Mouse (Mus musculus) forebrain, embryonic 13.5 days (tissue): ENCODE results near the gene Txndc12. TPM values are rescaled to one million over a fixed set of nuclear protein-coding genes. Genes with fewer than 3 reads are reported as not detected.

Source experiments
- ATAC-seq: fragments of 200-750 bp; cut with Nextera tagmentation; 2 replicates; pipeline ENCODE4 v1.8.0; 2017
- H3K27ac ChIP-seq: fragments of 300-500 bp; sonication (generic); 2 replicates; pipeline ENCODE4 v1.5.1; 2015; ENCODE audit warnings: inconsistent platforms, mild to moderate bottlenecking, moderate library complexity
- H3K27me3 ChIP-seq: fragments of 300-500 bp; sonication (generic); 2 replicates; pipeline ENCODE4 v1.6.1; 2015; ENCODE audit warnings: mild to moderate bottlenecking, inconsistent platforms
- H3K36me3 ChIP-seq: fragments of 300-500 bp; sonication (generic); 2 replicates; pipeline ENCODE4 v1.6.1; 2015; ENCODE audit warnings: mild to moderate bottlenecking, inconsistent platforms; ENCODE audit not compliant: poor library complexity, severe bottlenecking
- H3K4me1 ChIP-seq: fragments of 300-500 bp; sonication (generic); 2 replicates; pipeline ENCODE4 v1.6.1; 2015; ENCODE audit warnings: inconsistent platforms
- H3K4me2 ChIP-seq: fragments of 300-500 bp; sonication (generic); 2 replicates; pipeline ENCODE4 v1.6.1; 2015; ENCODE audit warnings: inconsistent platforms, mild to moderate bottlenecking, moderate library complexity
- H3K4me3 ChIP-seq: fragments of 300-500 bp; sonication (generic); 2 replicates; pipeline ENCODE4 v1.5.1; 2015; ENCODE audit warnings: mild to moderate bottlenecking, inconsistent platforms
- H3K9ac ChIP-seq: fragments of 300-500 bp; sonication (generic); 2 replicates; pipeline ENCODE4 v1.6.1; 2015; ENCODE audit warnings: mild to moderate bottlenecking, inconsistent platforms
- H3K9me3 ChIP-seq: fragments of 300-500 bp; sonication (generic); replicated peaks from 2 replicates; pipeline ENCODE4 v1.6.1; 2016; ENCODE audit warnings: inconsistent platforms
- WGBS: fragments of 180-500 bp; shearing (Covaris S2); methylation state at CpG from one replicate; pipeline ENCODE4 v1.1.7; 2015; 5-methylcytosine and 5-hydroxymethylcytosine counted together
- polyA plus RNA-seq: library from polyadenylated mRNA; unstranded; fragments of >200 nt; fragmentation: Nextera tagmentation; extraction: Ambion mirVana; gene quantifications from 2 replicates; pipeline ENCODE4 v1.2.1, GENCODE M21; 2015

Txndc12 gene
- polyA plus RNA-seq, 1 experiment from 2014 or later = 92.8 TPM

DNA sequence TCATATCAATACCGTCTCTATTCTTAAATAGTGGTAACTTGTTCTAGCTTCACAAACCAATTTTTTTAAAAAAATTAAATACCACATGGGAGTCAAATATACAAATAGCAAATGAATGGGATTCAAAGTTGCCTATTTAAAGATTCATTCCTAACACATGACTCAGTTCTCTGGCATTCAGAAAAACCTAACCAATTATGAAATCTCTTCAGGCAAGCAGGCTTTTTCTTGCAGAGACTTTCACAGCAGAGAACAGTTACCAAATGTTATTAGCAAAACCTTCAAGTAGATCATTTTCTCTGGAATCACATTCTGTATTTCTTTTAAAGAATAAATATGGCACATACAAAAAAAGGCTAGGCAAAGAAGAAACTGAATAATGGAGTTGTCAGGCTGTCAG, 3.7 kb upstream of the Txndc12 start:
- no peak overlapping the region for H3K9ac ChIP-seq
- no peaks in the 10 kb centered on the region for H3K9me3 ChIP-seq
- no peak overlapping the region for H3K4me3 ChIP-seq
- WGBS = 79% methylated on average over 1 of the region's 1 CpGs
- H3K27me3 ChIP-seq = no peaks in the 10 kb centered on the region
- H3K4me2 ChIP-seq = 0 out of 2 replicates have a peak overlapping the region, but pooled peaks have one; percentile 65
- H3K4me1 ChIP-seq = peaks cover 25% of the 10 kb centered on the region
- H3K27ac ChIP-seq = no peak overlapping the region
- H3K36me3 ChIP-seq = peaks cover 42% of the 10 kb centered on the region
- no peak for ATAC-seq

DNA sequence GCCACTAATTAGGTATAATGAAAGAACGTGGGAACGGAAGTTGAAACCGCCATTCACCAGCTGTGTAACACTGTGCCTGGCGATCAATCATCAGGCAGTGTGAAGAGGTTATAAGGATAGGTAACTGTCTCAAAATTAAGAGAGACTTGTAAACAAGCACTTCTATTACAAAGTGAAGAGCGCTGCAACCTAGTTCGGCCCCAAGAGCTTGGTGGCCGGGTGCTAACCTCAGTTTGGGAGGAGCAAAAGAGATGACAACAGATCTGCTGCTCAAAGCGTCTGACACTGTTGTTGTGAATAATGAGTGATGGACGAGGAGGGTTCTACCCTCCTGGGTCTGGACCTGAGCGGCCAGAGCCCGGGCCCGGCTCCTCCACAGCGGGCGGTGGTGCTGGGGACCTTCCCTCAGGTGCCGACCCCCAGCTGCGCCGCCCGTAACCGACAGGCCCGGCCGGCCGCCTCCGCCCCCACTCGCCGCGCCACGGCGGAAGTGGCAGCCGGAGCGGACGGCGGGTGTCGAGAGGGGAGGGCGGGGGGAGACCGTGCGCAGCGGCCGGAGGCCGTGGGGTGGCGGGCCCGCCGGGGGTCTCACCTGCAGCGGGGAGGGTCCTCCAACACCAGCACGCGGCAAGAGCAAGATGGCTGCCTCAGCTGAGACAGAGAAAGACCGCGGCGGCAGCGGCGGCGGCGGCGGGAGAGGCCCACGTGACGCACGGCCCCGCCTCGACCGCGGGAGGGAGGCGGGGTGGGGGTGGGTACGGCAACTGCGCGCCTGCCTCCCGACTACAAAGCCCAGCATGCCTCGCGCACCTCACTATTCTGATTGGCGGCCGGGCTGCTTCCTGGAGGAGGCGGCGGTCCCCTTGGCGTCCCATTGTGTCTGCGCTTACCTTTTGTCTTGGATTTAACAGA, 1.2 kb upstream of the Txndc12 start, which contains the start of gene Btf3l4:
Gene Btf3l4, minus strand, starts transcription at position 699 of the 912 bp plus-strand sequence.
- Histone ChIP-seq H3K4me1 (peaks cover 39% of the 10 kb centered on the region), H3K9me3 (no peaks in the 10 kb centered on the region), H3K9ac (peak within 1 kb of the TSS; percentile 98), H3K36me3 (peaks cover 21% of the 10 kb centered on the region), H3K27me3 (no peaks in the 10 kb centered on the region), H3K27ac (peak within 1 kb of the TSS; percentile 100), H3K4me3 (peak within 1 kb of the TSS; percentile 77), H3K4me2 (peak within 1 kb of the TSS; percentile 72)
- under 1% methylated on average over 50 of the region's 73 CpGs for WGBS
- peak; percentile 96 for ATAC-seq

DNA sequence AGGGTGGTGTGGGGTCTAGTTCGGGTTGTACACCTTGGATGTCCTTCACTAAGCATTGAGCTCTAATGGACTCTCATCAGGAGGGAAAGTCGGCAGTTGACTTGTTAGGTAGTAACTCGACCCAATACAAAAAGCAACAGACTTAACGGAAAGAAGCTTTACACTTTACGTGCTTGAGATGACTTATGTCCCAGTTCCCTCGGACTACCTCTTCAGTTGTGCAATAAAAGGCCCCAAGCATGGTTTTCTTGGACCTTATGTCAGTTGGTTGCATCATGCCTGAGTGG, 630 bp upstream of the Txndc12 start:
- Histone ChIP-seq H3K4me2 (peak overlapping the region; percentile 72), H3K9me3 (no peaks in the 10 kb centered on the region), H3K36me3 (peaks cover 15% of the 10 kb centered on the region), H3K4me3 (peak overlapping the region; percentile 77), H3K9ac (peak overlapping the region; percentile 98), H3K27me3 (no peaks in the 10 kb centered on the region), H3K27ac (peak overlapping the region; percentile 100), H3K4me1 (peaks cover 39% of the 10 kb centered on the region)
- WGBS = under 1% methylated on average over 6 of the region's 6 CpGs
- no peak for ATAC-seq

DNA sequence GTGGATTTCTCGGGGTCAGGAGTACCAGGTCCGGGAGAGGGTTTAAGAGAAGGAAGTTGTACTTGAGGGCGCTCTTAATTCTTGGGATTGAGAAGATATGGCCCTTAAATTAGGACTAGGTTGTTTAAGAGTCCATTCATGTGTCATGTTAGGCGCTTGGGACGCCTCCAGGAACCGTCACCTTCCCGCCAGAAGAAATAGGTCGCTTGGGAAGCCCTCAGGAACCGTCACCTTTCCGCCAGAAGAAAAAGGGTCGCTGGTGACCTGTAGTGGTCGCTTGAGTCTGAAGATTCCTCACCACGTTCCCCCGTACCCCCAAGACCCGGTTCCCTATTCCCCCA, 540 bp downstream of the Txndc12 start:
- 1% methylated on average over 15 of the region's 15 CpGs for WGBS
- H3K4me1 ChIP-seq = peaks cover 39% of the 10 kb centered on the region
- peak overlapping the region; percentile 80 for H3K9ac ChIP-seq
- H3K27ac ChIP-seq = peak overlapping the region; percentile 100
- peak overlapping the region; percentile 77 for H3K4me3 ChIP-seq
- H3K36me3 ChIP-seq = peaks cover 5% of the 10 kb centered on the region
- H3K27me3 ChIP-seq = no peaks in the 10 kb centered on the region
- no peaks in the 10 kb centered on the region for H3K9me3 ChIP-seq
- peak overlapping the region; percentile 72 for H3K4me2 ChIP-seq
- no peak for ATAC-seq

DNA sequence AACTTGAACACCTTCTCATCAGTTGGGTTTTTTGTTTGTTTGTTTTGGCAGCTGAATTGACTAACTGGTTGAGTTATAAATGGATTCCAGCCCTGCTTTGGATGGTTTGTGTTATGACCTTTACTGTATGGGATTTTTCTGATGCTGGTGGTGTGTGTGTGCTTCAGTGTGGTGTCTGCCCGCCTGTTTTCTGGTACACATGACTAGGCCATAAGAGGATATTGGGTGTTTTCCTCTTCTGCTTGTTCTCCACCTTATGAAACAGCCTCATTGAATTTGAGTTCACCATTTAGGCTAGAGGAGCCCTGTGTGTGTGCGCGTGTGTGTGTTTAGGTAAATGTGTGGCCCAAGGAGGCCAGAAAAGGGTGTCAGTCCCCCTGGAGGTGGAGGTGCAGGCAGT, 1.1 kb downstream of the Txndc12 start:
- Histone ChIP-seq H3K27ac (peak overlapping the region; percentile 100), H3K27me3 (no peaks in the 10 kb centered on the region), H3K4me1 (peaks cover 39% of the 10 kb centered on the region), H3K4me3 (peak overlapping the region; percentile 77), H3K36me3 (peaks cover 3% of the 10 kb centered on the region; the same call in 1 of the 2 replicates), H3K9ac (peak overlapping the region; percentile 80), H3K4me2 (peak overlapping the region; percentile 72), H3K9me3 (no peaks in the 10 kb centered on the region)
- 73% methylated on average over 3 of the region's 3 CpGs for WGBS
- ATAC-seq = no peak

DNA sequence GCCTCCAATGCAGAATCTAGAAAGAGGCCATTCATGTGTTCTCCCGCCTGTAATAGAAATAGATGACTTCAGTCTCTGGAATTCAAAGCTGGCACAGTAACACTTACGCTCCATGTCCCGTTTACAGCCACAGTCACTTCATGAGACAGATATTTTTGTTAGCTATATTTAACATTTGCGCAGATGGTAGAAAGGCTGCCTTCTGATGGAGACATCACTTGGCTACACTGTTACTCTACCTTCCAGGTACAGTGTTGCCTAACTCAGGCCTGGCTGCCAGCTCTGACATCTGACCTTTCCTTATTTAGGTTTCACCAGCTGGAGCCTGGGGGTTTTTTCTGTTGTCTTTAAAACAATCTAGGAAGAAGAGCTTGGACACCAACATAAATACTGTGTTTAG, 3.6 kb downstream of the Txndc12 start:
- H3K27ac ChIP-seq = no peak overlapping the region
- WGBS = 86% methylated on average over 4 of the region's 4 CpGs

DNA sequence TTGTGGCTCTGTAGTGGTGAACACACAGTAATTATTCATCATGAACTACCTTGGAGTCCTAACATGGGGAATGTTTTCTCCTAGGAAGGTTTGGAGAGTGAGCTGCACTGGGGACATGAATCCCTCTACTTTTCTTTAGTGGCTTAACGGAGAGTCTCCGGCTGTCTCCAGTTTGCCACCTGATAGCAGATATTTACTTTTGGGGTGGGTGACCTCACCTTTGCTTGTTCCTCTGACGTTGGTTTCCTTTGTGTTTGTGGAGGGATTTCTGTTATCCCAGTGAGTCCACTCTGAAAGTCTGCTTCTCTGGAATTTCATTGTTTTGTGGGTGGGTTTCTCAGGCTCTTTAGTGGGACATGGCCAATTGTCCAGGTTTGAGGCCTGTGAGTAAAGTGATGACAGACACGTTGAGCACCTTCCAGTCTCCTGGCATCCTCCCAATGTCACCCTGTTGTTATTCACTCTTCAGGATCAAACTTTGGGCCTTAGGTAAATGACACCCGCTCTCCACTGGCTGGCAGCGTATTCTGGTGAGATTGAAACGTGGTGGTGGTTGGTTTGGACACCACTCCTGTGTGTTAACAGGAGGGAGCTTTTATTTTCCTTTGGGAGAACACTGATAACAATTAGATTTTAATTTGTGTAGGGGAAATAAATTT, 7.6 kb downstream of the Txndc12 start:
- Histone ChIP-seq H3K36me3 (peaks cover 10% of the 10 kb centered on the region; the same call in 1 of the 2 replicates), H3K4me3 (no peak overlapping the region), H3K9me3 (no peaks in the 10 kb centered on the region), H3K9ac (no peak overlapping the region), H3K27me3 (no peaks in the 10 kb centered on the region), H3K4me1 (peaks cover 2% of the 10 kb centered on the region), H3K4me2 (no peak overlapping the region), H3K27ac (no peak overlapping the region)
- 89% methylated on average over 7 of the region's 7 CpGs for WGBS
- ATAC-seq = no peak

More for the DNA sequence above, 3.6 kb downstream of the Txndc12 start:
- H3K4me1 ChIP-seq = peaks cover 21% of the 10 kb centered on the region
- peaks cover 10% of the 10 kb centered on the region; the same call in 1 of the 2 replicates for H3K36me3 ChIP-seq
- no peaks in the 10 kb centered on the region for H3K9me3 ChIP-seq
- no peak overlapping the region for H3K4me3 ChIP-seq
- ATAC-seq = no peak
- H3K27me3 ChIP-seq = no peaks in the 10 kb centered on the region
- H3K4me2 ChIP-seq = no peak overlapping the region
- no peak overlapping the region for H3K9ac ChIP-seq

DNA sequence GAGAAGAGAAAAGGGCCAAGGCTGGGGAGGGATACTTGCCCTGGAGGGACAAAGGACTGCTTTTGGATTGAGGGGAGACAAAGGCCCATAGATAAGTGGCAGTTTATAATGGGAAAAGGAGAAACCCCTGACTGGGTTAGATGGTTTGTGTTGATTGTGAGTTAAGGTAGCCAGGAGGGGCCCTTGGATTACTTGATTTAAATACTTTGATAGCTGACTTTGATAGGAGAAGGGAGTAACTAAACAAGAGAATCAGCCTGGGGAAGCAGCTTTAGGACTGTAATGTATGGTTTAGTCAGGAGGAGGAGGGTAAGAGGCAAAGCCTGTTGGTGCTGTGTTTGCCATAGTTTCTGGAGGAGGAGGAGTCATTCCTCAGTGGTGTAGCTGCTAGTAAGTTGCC, 8.9 kb downstream of the Txndc12 start:
- Histone ChIP-seq H3K9ac (no peak overlapping the region), H3K4me1 (peaks cover 6% of the 10 kb centered on the region), H3K27me3 (no peaks in the 10 kb centered on the region), H3K9me3 (no peaks in the 10 kb centered on the region), H3K4me3 (no peak overlapping the region), H3K27ac (no peak overlapping the region), H3K36me3 (peaks cover 10% of the 10 kb centered on the region; the same call in 1 of the 2 replicates), H3K4me2 (no peak overlapping the region)
- ATAC-seq = no peak

DNA sequence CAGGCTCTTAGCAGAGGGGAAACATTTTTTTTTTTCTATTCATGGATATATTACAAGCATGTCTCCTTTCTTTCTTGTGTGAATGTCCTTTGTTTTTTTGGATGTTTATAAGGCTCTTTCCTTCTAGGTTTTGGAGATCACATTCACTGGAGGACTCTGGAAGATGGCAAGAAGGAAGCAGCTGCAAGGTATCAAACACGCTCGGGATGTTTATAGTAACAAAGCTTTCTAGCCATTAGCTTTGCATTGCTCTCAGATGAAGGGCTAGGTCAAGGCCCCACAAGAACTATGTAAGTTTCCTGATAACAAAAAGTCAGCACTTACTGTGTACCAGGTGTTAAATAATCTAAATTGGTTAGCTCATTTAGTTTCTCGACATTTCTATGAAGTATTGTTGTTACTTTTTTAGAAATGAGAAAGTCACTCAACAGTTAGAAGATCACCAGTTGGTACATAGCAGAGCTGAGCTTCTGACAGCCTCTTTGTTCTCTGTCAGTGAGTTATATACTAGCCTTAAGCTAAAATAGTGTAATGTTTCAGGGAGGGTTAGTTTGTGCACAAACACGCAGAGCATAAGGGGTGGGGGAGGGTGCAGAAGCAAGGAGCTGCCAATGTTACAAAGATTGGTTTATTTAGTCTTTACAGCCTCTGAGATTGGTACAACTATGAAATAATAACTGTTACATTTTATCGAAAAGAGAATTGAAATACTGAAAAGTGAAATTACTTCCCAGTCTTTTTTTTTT, 11.6 kb downstream of the Txndc12 start:
- no peak overlapping the region for H3K27ac ChIP-seq
- H3K9me3 ChIP-seq = no peaks in the 10 kb centered on the region
- H3K4me1 ChIP-seq = peaks cover 26% of the 10 kb centered on the region
- no peak overlapping the region for H3K4me2 ChIP-seq
- no peaks in the 10 kb centered on the region for H3K27me3 ChIP-seq
- H3K36me3 ChIP-seq = peaks cover 10% of the 10 kb centered on the region
- ATAC-seq = no peak
- H3K4me3 ChIP-seq = no peak overlapping the region
- no peak overlapping the region for H3K9ac ChIP-seq
- 93% methylated on average over 5 of the region's 5 CpGs for WGBS

DNA sequence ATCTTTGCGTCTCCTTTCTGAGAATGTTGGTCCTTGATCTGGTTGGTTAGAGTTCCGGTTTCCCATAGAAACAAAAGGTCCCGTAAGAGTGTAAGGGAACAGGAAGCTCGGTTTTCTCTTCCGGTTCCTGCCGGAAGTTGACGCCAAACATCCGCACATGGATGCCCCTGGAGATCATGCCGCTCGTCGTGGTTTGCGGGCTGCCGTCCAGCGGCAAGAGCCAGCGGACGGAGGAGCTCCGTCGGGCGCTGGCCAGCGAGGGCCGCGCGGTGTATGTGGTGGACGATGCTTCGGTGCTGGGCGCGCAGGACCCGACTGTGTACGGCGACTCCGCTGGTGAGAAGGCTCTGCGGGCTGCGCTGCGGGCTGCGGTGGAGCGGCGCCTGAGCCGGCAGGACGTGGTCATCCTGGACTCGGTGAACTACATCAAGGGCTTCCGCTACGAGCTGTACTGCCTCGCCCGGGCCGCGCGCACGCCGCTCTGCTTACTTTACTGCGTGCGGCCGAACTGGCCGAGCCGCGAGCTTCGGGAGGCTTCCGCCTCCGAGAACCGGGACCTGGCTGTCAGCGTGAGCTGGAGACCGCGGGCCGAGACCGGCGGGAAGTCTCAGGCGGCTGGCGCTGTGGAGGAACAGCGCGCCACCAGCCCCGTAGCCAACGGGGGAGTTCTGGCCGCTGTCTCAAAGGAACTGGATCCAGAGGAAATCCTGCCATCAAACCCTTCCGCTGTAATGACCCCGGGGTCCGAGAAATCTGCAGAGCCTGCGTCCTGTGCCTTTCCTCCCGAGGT, 13.5 kb downstream of the Txndc12 start, which contains the start of gene Kti12:
Gene Kti12, plus strand, starts transcription at position 71 of the 790 bp plus-strand sequence.
- peak within 1 kb of the TSS; percentile 97 for H3K4me2 ChIP-seq
- ATAC-seq = peak; percentile 94
- H3K36me3 ChIP-seq = peaks cover 7% of the 10 kb centered on the region
- H3K4me3 ChIP-seq = peak within 1 kb of the TSS; percentile 89
- under 1% methylated on average over 71 of the region's 77 CpGs for WGBS
- peak within 1 kb of the TSS; percentile 79 for H3K27ac ChIP-seq
- no peaks in the 10 kb centered on the region for H3K27me3 ChIP-seq
- no peaks in the 10 kb centered on the region for H3K9me3 ChIP-seq
- peaks cover 26% of the 10 kb centered on the region for H3K4me1 ChIP-seq
- peak within 1 kb of the TSS; percentile 87 for H3K9ac ChIP-seq

DNA sequence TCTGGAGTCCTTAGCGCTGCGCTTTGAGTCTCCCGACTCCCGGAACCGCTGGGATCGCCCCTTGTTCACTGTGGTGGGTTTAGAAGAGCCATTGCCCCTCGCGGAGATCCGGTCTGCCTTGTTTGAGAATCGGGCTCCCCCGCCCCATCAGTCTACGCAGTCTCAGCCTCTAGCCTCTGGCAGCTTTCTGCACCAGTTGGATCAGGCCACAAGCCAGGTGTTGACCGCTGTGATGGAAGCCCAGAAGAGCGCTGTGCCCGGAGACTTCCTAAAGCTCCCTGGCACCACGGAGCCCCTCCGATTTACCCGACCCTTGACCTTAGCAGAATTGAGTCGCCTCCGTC, 14.1 kb downstream of the Txndc12 start, which contains the start of gene A730015C16Rik:
Gene A730015C16Rik, minus strand, starts transcription at position 115 of the 344 bp plus-strand sequence.
- no peaks in the 10 kb centered on the region for H3K9me3 ChIP-seq
- peak within 1 kb of the TSS; percentile 79 for H3K27ac ChIP-seq
- peak within 1 kb of the TSS; percentile 97 for H3K4me2 ChIP-seq
- peak; percentile 22; the same call in 1 of the 2 replicates for ATAC-seq
- peaks cover 26% of the 10 kb centered on the region for H3K4me1 ChIP-seq
- H3K36me3 ChIP-seq = peaks cover 13% of the 10 kb centered on the region
- H3K4me3 ChIP-seq = peak within 1 kb of the TSS; percentile 89
- 13% methylated on average over 20 of the region's 20 CpGs for WGBS
- H3K9ac ChIP-seq = peak within 1 kb of the TSS; percentile 87
- H3K27me3 ChIP-seq = no peaks in the 10 kb centered on the region
